Mouse (Mus musculus) cortical plate, adult 2 months (tissue): ENCODE results near the gene Kifc3.

Experiments used
- CTCF ChIP-seq: fragments of 200-500 bp; IDR thresholded peaks from 2 replicates; pipeline ENCODE4 v1.5.1; 2011; ENCODE audit warnings: mild to moderate bottlenecking, control low read depth, low read length; ENCODE audit not compliant: insufficient read depth; ENCODE audit errors: extremely low read depth
- POLR2A ChIP-seq: fragments of 200-500 bp; IDR thresholded peaks from 2 replicates; pipeline ENCODE4 v1.6.1; 2011; ENCODE audit warnings: mild to moderate bottlenecking, low read length, control low read depth; ENCODE audit not compliant: insufficient read depth; ENCODE audit errors: extremely low read depth

- TF ChIP-seq CTCF (peak; percentile 70), POLR2A (no peak)
Observed at GRCm38 (mm10) chr8:95113750-95114149, 88.9 kb downstream of the Kifc3 start.
